Mouse (Mus musculus) megakaryocyte, embryonic 14.5 days (primary cell): ENCODE results near the gene Fam168a.

ENCODE experiments used
- FLI1 ChIP-seq: IDR thresholded peaks from 2 replicates; pipeline ENCODE4 v1.6.1; 2012; ENCODE audit warnings: low read length, inconsistent platforms, mixed read lengths
- GATA1 ChIP-seq: IDR thresholded peaks from 3 replicates; pipeline ENCODE4 v1.6.1; 2012; ENCODE audit warnings: mixed read lengths, low read length, inconsistent platforms, borderline replicate concordance

DNA sequence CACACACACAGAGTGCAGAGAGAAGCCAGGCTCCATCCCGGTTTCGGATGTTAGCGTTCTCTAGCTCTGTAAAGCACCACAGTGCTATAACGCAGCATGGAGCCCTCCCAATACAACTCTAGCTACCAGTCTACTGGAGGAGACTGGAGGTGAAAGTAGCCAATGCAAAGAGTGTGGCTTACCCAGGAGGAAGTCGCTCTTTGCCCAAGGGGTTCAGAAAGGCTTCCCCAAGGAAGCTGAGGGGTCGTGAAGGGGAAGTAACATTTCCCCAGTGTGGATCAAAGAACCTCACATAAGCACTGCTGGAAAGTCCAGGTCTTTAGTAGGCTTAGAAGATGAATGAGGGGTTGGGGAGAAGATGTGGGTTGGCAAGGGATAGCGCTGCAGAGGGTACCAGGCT, 45.2 kb upstream of the Fam168a start:
- TF ChIP-seq GATA1 (no peak), FLI1 (no peak)
